In genomic region chr10:12996736-12997477, GRCm38 (mm10) we compare ENCODE assay signal across 8 mouse cellular contexts. TPM values are rescaled to one million over a fixed set of nuclear protein-coding genes. Genes with fewer than 3 reads are reported as not detected.
DNase-seq lines count a peak whose midpoint lies in the region; ATAC-seq lines count a peak whose summit lies in the region.

No protein-coding gene starts in this region.

- no peaks in the 10 kb centered on the region for H3K36me3 ChIP-seq in hindbrain, embryonic 13.5 days

- WGBS in hindbrain, embryonic 13.5 days, result 52% methylated on average over 17 of the region's 17 CpGs

- DNase-seq in MN1 (ENCODE audit: low spot score), result peak; percentile 93
- peak; percentile 93 to 96 for DNase-seq in cerebellum, postnatal 10 days
- DNase-seq in frontal cortex, postnatal 25 days (ENCODE audit: low spot score in 2 of 2), result peak; percentile 73 to 81
- DNase-seq in layer of hippocampus, postnatal 14 days (ENCODE audit: low spot score in 2 of 2), result peak; percentile 77 to 85
- DNase-seq in lung, postnatal 25 days (ENCODE audit: low spot score), result peak; percentile 88
- peak; percentile 88 for DNase-seq in retina, embryonic 14.5 days (ENCODE audit: low spot score)
- peak; percentile 70 to 79 for DNase-seq in thymus, postnatal 36 days

- H3K9me3 ChIP-seq in hindbrain, embryonic 13.5 days, result no peaks in the 10 kb centered on the region

- H3K27me3 ChIP-seq in hindbrain, embryonic 13.5 days, result no peaks in the 10 kb centered on the region

- H3K4me2 ChIP-seq in hindbrain, embryonic 13.5 days, result no peak overlapping the region

- no peaks in the 10 kb centered on the region for H3K4me1 ChIP-seq in hindbrain, embryonic 13.5 days (replicated peaks)

- H3K27ac ChIP-seq in hindbrain, embryonic 13.5 days, result no peak overlapping the region

- no peak overlapping the region for H3K4me3 ChIP-seq in hindbrain, embryonic 13.5 days

- no peak overlapping the region for H3K9ac ChIP-seq in hindbrain, embryonic 13.5 days

- ATAC-seq in hindbrain, embryonic 13.5 days (ENCODE audit: low FRiP score), result peak; percentile 78

RNA-seq across cellular contexts. Expression of gene Sf3b5, which starts 8.2 kb away (rescaled TPM):
- 26.0 and 27.1 TPM in 2 replicates for polyA plus RNA-seq in hindbrain, embryonic 13.5 days (2015; fragmentation: Nextera tagmentation; extraction: Ambion mirVana)
- 1 to 10 TPM; 8.3 to 8.8 TPM for total RNA-seq in layer of hippocampus, postnatal 14 days (2021)

RNA-seq across cellular contexts. Expression of gene Stx11, which starts 32.8 kb away (rescaled TPM):
- 1.2 and 1.3 TPM in 2 replicates for polyA plus RNA-seq in hindbrain, embryonic 13.5 days (2015; fragmentation: Nextera tagmentation; extraction: Ambion mirVana)
- under 1 TPM; 0.21 to 0.36 TPM for total RNA-seq in layer of hippocampus, postnatal 14 days (2021)
